Mouse (Mus musculus): ENCODE data around the gene Carm1. TPM values are rescaled to one million over a fixed set of nuclear protein-coding genes. Genes with fewer than 3 reads are reported as not detected.

The Carm1 gene
- polyA plus RNA-seq, 1 experiment from 2014 or later = 39.7 TPM

DNA sequence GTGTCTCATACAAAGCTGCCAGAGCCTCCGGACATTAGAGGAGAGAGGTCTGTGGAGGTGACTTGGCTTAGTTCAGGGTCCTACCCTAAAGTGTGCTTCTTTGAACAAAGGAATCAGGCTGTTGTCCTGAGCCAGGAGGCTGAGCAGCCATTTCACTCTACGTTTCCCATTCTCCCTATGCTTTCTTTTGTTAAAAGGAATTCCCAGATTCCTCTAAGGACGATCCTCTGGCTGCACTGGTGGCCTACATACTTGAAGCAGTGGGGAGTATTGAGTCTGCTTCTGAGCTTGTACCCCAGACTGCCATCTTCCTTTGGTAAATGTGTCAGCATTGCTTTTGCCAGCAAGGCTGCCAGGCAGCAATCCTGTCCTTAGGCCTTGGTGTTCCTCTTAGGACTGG is 86.4 kb downstream of the Carm1 start:
- H3K4me2 ChIP-seq (replicated peaks; ENCODE audit: low read depth, low read length) = no peak overlapping the region

GRCm38 (mm10) chr9:21635639-21636038 is 88.9 kb downstream of the Carm1 start:
- no peak for ATAC-seq (ENCODE audit: insufficient number of reproducible peaks, insufficient read depth, low FRiP score, low read depth)
- H3K9me3 ChIP-seq (ENCODE audit: control insufficient read depth, low read depth, low read length) = no peaks in the 10 kb centered on the region
- no peak overlapping the region for H3K9ac ChIP-seq (replicated peaks; ENCODE audit: low read depth, low read length)
- 63% methylated on average over 7 of the region's 7 CpGs for WGBS
- no peak overlapping the region for H3K27ac ChIP-seq (ENCODE audit: low read length)
- H3K4me1 ChIP-seq (ENCODE audit: control insufficient read depth, insufficient read depth, low read length) = no peaks in the 10 kb centered on the region
- H3K4me2 ChIP-seq (replicated peaks; ENCODE audit: low read depth, low read length) = no peak overlapping the region
- peaks cover 80% of the 10 kb centered on the region for H3K36me3 ChIP-seq (ENCODE audit: control insufficient read depth, insufficient read depth, low read length)
- H3K4me3 ChIP-seq (ENCODE audit: low read depth, low read length) = no peak overlapping the region
- no peaks in the 10 kb centered on the region for H3K27me3 ChIP-seq (ENCODE audit: control insufficient read depth, insufficient read depth, low read length)

More for the DNA sequence above, 86.4 kb downstream of the Carm1 start:
- Histone ChIP-seq H3K27ac (ENCODE audit: low read length) (no peak overlapping the region), H3K27me3 (ENCODE audit: control insufficient read depth, insufficient read depth, low read length) (no peaks in the 10 kb centered on the region), H3K36me3 (ENCODE audit: control insufficient read depth, insufficient read depth, low read length) (peaks cover 57% of the 10 kb centered on the region), H3K9me3 (ENCODE audit: control insufficient read depth, low read depth, low read length) (no peaks in the 10 kb centered on the region), H3K9ac (replicated peaks; ENCODE audit: low read depth, low read length) (no peak overlapping the region), H3K4me1 (ENCODE audit: control insufficient read depth, insufficient read depth, low read length) (no peaks in the 10 kb centered on the region), H3K4me3 (ENCODE audit: low read depth, low read length) (no peak overlapping the region)
- ATAC-seq (ENCODE audit: insufficient number of reproducible peaks, insufficient read depth, low FRiP score, low read depth) = no peak
- 81% methylated on average over 3 of the region's 3 CpGs for WGBS

DNA sequence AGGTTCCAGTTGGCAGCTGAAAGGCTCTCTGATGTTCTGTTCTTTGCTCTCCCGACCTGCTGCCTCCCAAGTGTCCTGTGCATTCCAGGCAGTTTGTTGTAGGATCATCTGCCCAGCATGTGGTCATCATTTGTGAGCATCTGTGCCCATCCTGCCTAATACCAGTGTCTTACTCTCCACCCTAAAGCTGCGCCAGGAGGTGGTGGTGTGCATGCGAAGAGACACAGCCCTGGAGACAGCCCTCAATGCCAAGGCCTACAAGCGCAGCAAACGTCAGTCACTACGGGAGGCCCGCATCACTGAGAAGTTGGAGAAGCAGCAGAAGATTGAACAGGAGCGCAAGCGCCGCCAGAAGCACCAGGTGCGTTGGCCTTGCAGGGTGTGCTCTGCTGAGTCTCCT is 92.3 kb downstream of the Carm1 start:
- no peak overlapping the region for H3K27ac ChIP-seq (ENCODE audit: low read length)
- peaks cover 94% of the 10 kb centered on the region for H3K36me3 ChIP-seq (ENCODE audit: control insufficient read depth, insufficient read depth, low read length)
- no peaks in the 10 kb centered on the region for H3K27me3 ChIP-seq (ENCODE audit: control insufficient read depth, insufficient read depth, low read length)
- H3K9ac ChIP-seq (replicated peaks; ENCODE audit: low read depth, low read length) = no peak overlapping the region
- WGBS = 97% methylated on average over 11 of the region's 11 CpGs
- H3K4me3 ChIP-seq (ENCODE audit: low read depth, low read length) = no peak overlapping the region
- ATAC-seq (ENCODE audit: insufficient number of reproducible peaks, insufficient read depth, low FRiP score, low read depth) = no peak
- H3K4me1 ChIP-seq (ENCODE audit: control insufficient read depth, insufficient read depth, low read length) = no peaks in the 10 kb centered on the region
- H3K4me2 ChIP-seq (replicated peaks; ENCODE audit: low read depth, low read length) = no peak overlapping the region
- H3K9me3 ChIP-seq (ENCODE audit: control insufficient read depth, low read depth, low read length) = no peaks in the 10 kb centered on the region

MicroRNAs within 50 kb of the gene (microRNA counts, 519-probe panel; counts per million panel counts)
- microRNA mmu-miR-1946b = not detected

Small RNA genes within 50 kb of the gene (microRNA-seq; reads per million reads assigned to microRNA genes)
- not detected for gene Mir1946b

Other genes with a start within 250 kb of the Carm1 start
- 54.4 and 55.8 TPM in 2 replicates for gene Ap1m2, start 234.6 kb upstream of the Carm1 start, polyA plus RNA-seq (2014; fragmentation: Nextera tagmentation; extraction: Ambion mirVana)
- gene Slc44a2, start 226.2 kb upstream of the Carm1 start, polyA plus RNA-seq (2014; fragmentation: Nextera tagmentation; extraction: Ambion mirVana) = 122 and 125 TPM in 2 replicates
- gene Ilf3, start 179.0 kb upstream of the Carm1 start, polyA plus RNA-seq (2014; fragmentation: Nextera tagmentation; extraction: Ambion mirVana) = 184 and 193 TPM in 2 replicates
- 54.2 and 65.4 TPM in 2 replicates for gene Qtrt1, start 135.1 kb upstream of the Carm1 start, polyA plus RNA-seq (2014; fragmentation: Nextera tagmentation; extraction: Ambion mirVana)
- gene Dnm2, start 122.0 kb upstream of the Carm1 start, polyA plus RNA-seq (2014; fragmentation: Nextera tagmentation; extraction: Ambion mirVana) = 61.6 and 62.4 TPM in 2 replicates
- 92.8 and 94.5 TPM in 2 replicates for gene Tmed1, start 36.6 kb upstream of the Carm1 start, polyA plus RNA-seq (2014; fragmentation: Nextera tagmentation; extraction: Ambion mirVana)
- 5.9 and 6.0 TPM in 2 replicates for gene AB124611, start 20.7 kb upstream of the Carm1 start, polyA plus RNA-seq (2014; fragmentation: Nextera tagmentation; extraction: Ambion mirVana)
- 29.4 and 33.4 TPM in 2 replicates for gene Timm29, start 45.8 kb downstream of the Carm1 start, polyA plus RNA-seq (2014; fragmentation: Nextera tagmentation; extraction: Ambion mirVana)
- gene Yipf2, start 45.9 kb downstream of the Carm1 start, polyA plus RNA-seq (2014; fragmentation: Nextera tagmentation; extraction: Ambion mirVana) = 26.9 and 27.5 TPM in 2 replicates
- gene Smarca4, start 69.3 kb downstream of the Carm1 start, polyA plus RNA-seq (2014; fragmentation: Nextera tagmentation; extraction: Ambion mirVana) = 91.8 and 95.0 TPM in 2 replicates
- gene Ldlr, start 176.6 kb downstream of the Carm1 start, polyA plus RNA-seq (2014; fragmentation: Nextera tagmentation; extraction: Ambion mirVana) = 23.8 and 26.9 TPM in 2 replicates
- 111 and 120 TPM in 2 replicates for gene Spc24, start 213.4 kb downstream of the Carm1 start, polyA plus RNA-seq (2014; fragmentation: Nextera tagmentation; extraction: Ambion mirVana)

Measured in stomach, embryonic 14.5 days (tissue).